Mouse (Mus musculus) midbrain, postnatal 0 days (tissue): ENCODE results near the gene P2ry10b. TPM values are rescaled to one million over a fixed set of nuclear protein-coding genes. Genes with fewer than 3 reads are reported as not detected.

Experiments
- ATAC-seq: fragments of 200-750 bp; cut with Nextera tagmentation; 2 replicates; pipeline ENCODE4 v1.8.0; 2017; ENCODE audit warnings: moderate number of reproducible peaks, mild to moderate bottlenecking, moderate TSS enrichment, moderate library complexity; ENCODE audit not compliant: low FRiP score
- DNase-seq: peaks from one replicate; pipeline ENCODE4 v3.0.0-alpha.2; 2015; ENCODE audit warnings: low spot score
- H3K27ac ChIP-seq: fragments of 300-500 bp; sonication (generic); 2 replicates; pipeline ENCODE4 v1.5.1; 2014; ENCODE audit warnings: low read depth, mild to moderate bottlenecking, low read length, mixed read lengths
- H3K27me3 ChIP-seq: fragments of 300-500 bp; sonication (generic); 2 replicates; pipeline ENCODE4 v1.6.1; 2014; ENCODE audit warnings: low read length, control low read depth, mixed read lengths; ENCODE audit not compliant: insufficient read depth
- H3K36me3 ChIP-seq: fragments of 300-500 bp; sonication (generic); 2 replicates; pipeline ENCODE4 v1.6.1; 2014; ENCODE audit warnings: low read length, control low read depth, mixed read lengths; ENCODE audit not compliant: insufficient read depth
- H3K4me1 ChIP-seq: fragments of 300-500 bp; sonication (generic); 2 replicates; pipeline ENCODE4 v1.6.1; 2014; ENCODE audit warnings: mild to moderate bottlenecking, control low read depth, antibody characterized with exemption, low read length, mixed read lengths; ENCODE audit not compliant: insufficient read depth
- H3K4me2 ChIP-seq: fragments of 300-500 bp; sonication (generic); 2 replicates; pipeline ENCODE4 v1.6.1; 2014; ENCODE audit warnings: low read depth, mild to moderate bottlenecking, low read length, mixed read lengths; ENCODE audit not compliant: poor library complexity, severe bottlenecking
- H3K4me3 ChIP-seq: fragments of 300-500 bp; sonication (generic); 2 replicates; pipeline ENCODE4 v1.5.1; 2014; ENCODE audit warnings: low read depth, mild to moderate bottlenecking, low read length, moderate library complexity
- H3K9ac ChIP-seq: fragments of 300-500 bp; sonication (generic); replicated peaks from 2 replicates; pipeline ENCODE4 v1.6.1; 2014; ENCODE audit warnings: mild to moderate bottlenecking, low read length, moderate library complexity, mixed read lengths; ENCODE audit not compliant: poor library complexity, severe bottlenecking
- H3K9me3 ChIP-seq: fragments of 300-500 bp; sonication (generic); 2 replicates; pipeline ENCODE4 v1.6.1; 2016; ENCODE audit warnings: low read length, control low read depth
- CTCF ChIP-seq: IDR thresholded peaks from 2 replicates; pipeline ENCODE4 v1.5.1; 2016; ENCODE audit warnings: antibody characterized with exemption, mild to moderate bottlenecking
- WGBS: fragments of 180-500 bp; shearing (Covaris S2); extraction: QIAGEN DNeasy Blood & Tissue Kit; methylation state at CpG from one replicate; pipeline ENCODE4 v1.1.7; 2014; 5-methylcytosine and 5-hydroxymethylcytosine counted together
- polyA plus RNA-seq: library from polyadenylated mRNA; unstranded; fragments of >200 nt; fragmentation: Nextera tagmentation; extraction: Ambion mirVana; gene quantifications from 2 replicates; pipeline ENCODE4 v1.2.1, GENCODE M21; 2015
- total RNA-seq: library from RNA; depleted of rRNA; stranded (reverse); fragments of >200 nt; gene quantifications from 2 replicates; pipeline ENCODE4 v1.2.3, GENCODE M21; 2014; rRNA removed

Gene P2ry10b
- total and polyA plus RNA-seq, 2 experiments from 2014 or later, result 0.42 to 0.71 TPM

DNA sequence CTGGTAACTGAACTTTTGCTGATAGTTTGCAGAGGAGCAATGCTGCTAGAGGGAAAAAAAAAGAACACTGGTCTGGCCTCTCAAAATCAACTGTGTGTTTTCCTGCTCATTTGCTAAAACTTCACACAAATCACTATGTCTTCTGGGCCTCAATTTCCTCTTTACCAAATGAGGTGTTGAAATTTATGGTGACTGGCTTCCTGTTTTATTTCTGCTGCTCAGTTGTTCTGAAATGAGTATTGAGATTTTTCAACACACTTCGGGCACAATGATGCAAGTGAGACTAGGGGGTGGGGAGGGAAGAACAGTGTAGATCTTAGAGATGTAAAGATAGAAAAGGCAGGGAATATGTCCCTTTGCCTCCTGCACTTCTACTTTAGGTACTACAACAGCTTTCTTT, 30.0 kb downstream of the P2ry10b start:
- Histone ChIP-seq H3K36me3 (no peaks in the 10 kb centered on the region), H3K27ac (no peak overlapping the region), H3K4me1 (no peaks in the 10 kb centered on the region), H3K27me3 (no peaks in the 10 kb centered on the region), H3K4me2 (no peak overlapping the region), H3K9me3 (no peaks in the 10 kb centered on the region), H3K4me3 (no peak overlapping the region), H3K9ac (no peak overlapping the region)
- DNase-seq, result no peak
- no peak for ATAC-seq
- no peak for TF ChIP-seq CTCF
- 88% methylated on average over 1 of the region's 1 CpGs for WGBS

DNA sequence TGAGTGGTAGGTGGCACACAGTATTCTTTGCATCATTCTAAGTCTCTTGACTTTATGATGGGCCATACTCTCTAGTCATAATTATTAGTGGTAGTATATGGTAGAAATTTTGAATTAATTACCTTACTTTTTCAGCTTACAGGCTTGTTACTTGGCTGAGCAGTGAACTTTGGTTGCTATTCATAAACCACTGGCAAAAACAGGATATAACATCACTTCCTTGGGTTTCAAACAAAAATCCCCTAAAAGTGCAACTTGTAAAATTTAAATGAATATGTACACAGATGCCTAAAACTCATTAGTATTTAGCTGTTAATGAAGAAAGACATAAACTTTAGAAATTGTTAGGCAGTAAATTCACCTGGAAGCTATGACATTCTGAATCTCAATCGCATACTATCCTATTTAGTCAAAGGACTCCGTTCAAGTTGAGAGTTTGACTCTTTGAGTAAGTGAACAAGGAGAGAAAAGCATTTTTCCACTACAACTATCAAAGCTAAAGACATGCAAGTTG, 68.9 kb downstream of the P2ry10b start:
- no peak overlapping the region for H3K4me2 ChIP-seq
- no peak overlapping the region for H3K27ac ChIP-seq
- no peaks in the 10 kb centered on the region for H3K4me1 ChIP-seq
- H3K4me3 ChIP-seq, result no peak overlapping the region
- H3K9me3 ChIP-seq, result no peaks in the 10 kb centered on the region
- no peak overlapping the region for H3K9ac ChIP-seq
- 92% methylated on average over 2 of the region's 2 CpGs for WGBS
- DNase-seq (no peak), ATAC-seq (no peak)
- no peak for TF ChIP-seq CTCF
- H3K27me3 ChIP-seq, result no peaks in the 10 kb centered on the region
- H3K36me3 ChIP-seq, result no peaks in the 10 kb centered on the region

Other genes starting within 250 kb of the P2ry10b start
- 4.1 and 4.2 TPM in 2 replicates for gene Lpar4, start 228.3 kb upstream of the P2ry10b start, total RNA-seq
- gene Lpar4, start 228.3 kb upstream of the P2ry10b start, polyA plus RNA-seq, result 3.5 and 3.9 TPM in 2 replicates
- gene P2ry10, start 60.4 kb upstream of the P2ry10b start, total RNA-seq, result 0.33 and 0.60 TPM in 2 replicates
- not detected in 2 replicates for gene P2ry10, start 60.4 kb upstream of the P2ry10b start, polyA plus RNA-seq
- 0.19 TPM in 1 of 2 replicates, not detected in the other for gene Gpr174, start 107.0 kb downstream of the P2ry10b start, total RNA-seq
- gene Gpr174, start 107.0 kb downstream of the P2ry10b start, polyA plus RNA-seq, result 0.05 TPM in 1 of 2 replicates, not detected in the other